Mouse (Mus musculus): Measurements from ENCODE around the gene Gipc3. TPM values are rescaled to one million over a fixed set of nuclear protein-coding genes. Genes with fewer than 3 reads are reported as not detected.

Gene Gipc3
- total and polyA plus RNA-seq, 2 experiments from 2014 or later, result not detected

DNA sequence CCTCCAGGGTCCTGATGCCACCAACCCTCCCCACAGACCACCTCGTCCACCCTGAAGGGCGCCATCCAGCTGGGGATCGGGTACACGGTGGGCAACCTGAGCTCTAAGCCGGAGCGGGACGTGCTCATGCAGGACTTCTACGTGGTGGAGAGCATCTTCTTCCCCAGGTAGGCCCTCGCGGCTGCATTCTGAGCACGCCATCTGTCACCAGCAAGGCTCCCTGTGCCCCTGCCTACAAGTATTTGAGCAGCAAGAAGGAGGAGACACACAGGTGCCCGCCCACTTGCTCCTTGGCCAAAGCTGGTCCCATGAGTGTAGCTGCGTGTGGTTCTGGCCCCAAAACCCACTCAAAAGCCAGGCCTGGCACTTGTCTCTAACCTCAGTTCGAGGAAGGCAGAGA is 37.4 kb downstream of the Gipc3 start:
- H3K9ac ChIP-seq, result no peak overlapping the region
- ATAC-seq (no peak), DNase-seq (no peak)
- no peak for TF ChIP-seq CTCF (IDR thresholded peaks at IDR 0.05; ENCODE audit: low read depth)
- H3K4me2 ChIP-seq (ENCODE audit: low read depth), result no peak overlapping the region
- no peak overlapping the region for H3K27ac ChIP-seq (ENCODE audit: low read depth, low read length)
- H3K9me3 ChIP-seq (ENCODE audit: low read length), result no peaks in the 10 kb centered on the region
- H3K4me3 ChIP-seq (ENCODE audit: low read depth, low read length), result no peak overlapping the region
- no peaks in the 10 kb centered on the region; the same call in 1 of the 2 replicates for H3K4me1 ChIP-seq (ENCODE audit: insufficient read depth)
- 93% methylated on average over 14 of the region's 14 CpGs for WGBS
- H3K27me3 ChIP-seq (ENCODE audit: insufficient read depth, low read length), result no peaks in the 10 kb centered on the region
- peaks cover 56% of the 10 kb centered on the region for H3K36me3 ChIP-seq (ENCODE audit: insufficient read depth)

DNA sequence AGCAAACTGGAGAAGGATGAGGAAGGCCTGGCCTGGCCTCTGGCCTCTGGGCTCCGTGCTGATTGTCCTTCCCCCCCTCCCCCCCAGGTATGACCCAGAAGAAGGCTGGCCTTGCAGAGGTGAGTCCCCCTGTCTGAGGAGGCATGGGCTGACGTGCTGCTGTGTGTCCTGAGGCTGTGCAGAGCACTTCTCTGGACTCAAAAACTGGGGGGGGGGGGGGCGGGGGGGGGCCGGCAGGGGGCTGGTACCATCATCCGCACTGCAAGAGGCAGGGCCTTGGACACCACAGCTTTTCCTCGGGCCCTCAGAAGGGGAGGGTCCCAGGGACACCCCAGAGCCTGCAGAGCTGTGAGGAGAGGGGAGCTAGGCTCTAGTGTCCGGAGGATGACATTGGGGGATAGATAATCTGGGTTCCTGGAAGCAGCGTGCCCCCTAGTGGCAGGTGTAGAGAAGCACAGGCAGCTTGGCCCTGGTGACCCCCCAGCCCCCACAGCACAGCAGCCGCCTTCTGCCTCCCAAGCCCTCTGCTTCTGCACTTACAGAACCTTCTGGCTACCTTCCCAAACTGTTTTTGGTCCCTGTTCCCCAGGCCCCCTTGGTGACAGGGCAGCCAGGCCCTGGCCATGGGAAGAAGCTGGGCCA is 38.3 kb downstream of the Gipc3 start:
- Histone ChIP-seq H3K36me3 (ENCODE audit: insufficient read depth) (peaks cover 46% of the 10 kb centered on the region), H3K27ac (ENCODE audit: low read depth, low read length) (no peak overlapping the region), H3K4me1 (ENCODE audit: insufficient read depth) (no peaks in the 10 kb centered on the region; the same call in 1 of the 2 replicates), H3K4me3 (ENCODE audit: low read depth, low read length) (no peak overlapping the region), H3K9ac (no peak overlapping the region), H3K9me3 (ENCODE audit: low read length) (no peaks in the 10 kb centered on the region), H3K27me3 (ENCODE audit: insufficient read depth, low read length) (no peaks in the 10 kb centered on the region), H3K4me2 (ENCODE audit: low read depth) (no peak overlapping the region)
- WGBS, result 29% methylated on average over 7 of the region's 9 CpGs
- TF ChIP-seq CTCF (IDR thresholded peaks at IDR 0.05; ENCODE audit: low read depth), result peak; percentile 74
- ATAC-seq, result peak; percentile 28; the same call in 1 of the 2 replicates
- no peak for DNase-seq

DNA sequence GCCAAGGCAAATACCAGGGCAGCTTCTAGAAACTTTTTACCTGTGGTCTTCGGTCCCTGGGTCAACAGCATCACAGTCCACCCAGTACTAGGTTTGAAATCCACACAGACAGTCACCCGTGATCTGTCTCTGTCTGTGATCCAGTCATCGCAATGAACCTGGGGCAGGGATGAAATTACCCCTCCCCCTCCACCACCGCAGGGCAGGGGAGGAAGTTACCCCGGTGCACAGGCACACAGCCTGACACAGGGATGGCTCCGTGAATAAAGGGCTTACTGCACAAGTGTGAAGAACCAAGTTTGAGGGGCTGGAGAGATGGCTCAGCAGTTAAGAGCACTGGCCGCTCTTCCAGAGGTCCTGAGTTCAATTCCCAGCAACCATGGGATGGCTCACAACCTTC is 39.3 kb downstream of the Gipc3 start:
- 0 out of 2 replicates have a peak overlapping the region, but pooled peaks have one; percentile 14 for H3K9ac ChIP-seq
- peaks cover 37% of the 10 kb centered on the region for H3K36me3 ChIP-seq (ENCODE audit: insufficient read depth)
- no peaks in the 10 kb centered on the region; the same call in 1 of the 2 replicates for H3K4me1 ChIP-seq (ENCODE audit: insufficient read depth)
- no peaks in the 10 kb centered on the region for H3K9me3 ChIP-seq (ENCODE audit: low read length)
- no peak for ATAC-seq
- no peaks in the 10 kb centered on the region for H3K27me3 ChIP-seq (ENCODE audit: insufficient read depth, low read length)
- no peak overlapping the region for H3K4me2 ChIP-seq (ENCODE audit: low read depth)
- no peak for TF ChIP-seq CTCF (IDR thresholded peaks at IDR 0.05; ENCODE audit: low read depth)
- 78% methylated on average over 7 of the region's 7 CpGs for WGBS
- H3K4me3 ChIP-seq (ENCODE audit: low read depth, low read length), result no peak overlapping the region
- no peak for DNase-seq
- H3K27ac ChIP-seq (ENCODE audit: low read depth, low read length), result no peak overlapping the region

- no peak for TF ChIP-seq CTCF (IDR thresholded peaks at IDR 0.05; ENCODE audit: low read depth)
- Histone ChIP-seq H3K27me3 (ENCODE audit: insufficient read depth, low read length) (no peaks in the 10 kb centered on the region), H3K4me2 (ENCODE audit: low read depth) (peak overlapping the region; percentile 10; the same call in 1 of the 2 replicates), H3K9ac (peak overlapping the region; percentile 14; the same call in 1 of the 2 replicates), H3K36me3 (ENCODE audit: insufficient read depth) (peaks cover 32% of the 10 kb centered on the region), H3K4me3 (ENCODE audit: low read depth, low read length) (no peak overlapping the region), H3K9me3 (ENCODE audit: low read length) (no peaks in the 10 kb centered on the region), H3K27ac (ENCODE audit: low read depth, low read length) (peak overlapping the region; percentile 67), H3K4me1 (ENCODE audit: insufficient read depth) (no peaks in the 10 kb centered on the region; the same call in 1 of the 2 replicates)
- no peak for ATAC-seq
- WGBS, result 78% methylated on average over 10 of the region's 10 CpGs
- no peak for DNase-seq
These were observed 39.8 kb downstream of the Gipc3 start for GRCm38 (mm10) chr10:81303258-81303657.

DNA sequence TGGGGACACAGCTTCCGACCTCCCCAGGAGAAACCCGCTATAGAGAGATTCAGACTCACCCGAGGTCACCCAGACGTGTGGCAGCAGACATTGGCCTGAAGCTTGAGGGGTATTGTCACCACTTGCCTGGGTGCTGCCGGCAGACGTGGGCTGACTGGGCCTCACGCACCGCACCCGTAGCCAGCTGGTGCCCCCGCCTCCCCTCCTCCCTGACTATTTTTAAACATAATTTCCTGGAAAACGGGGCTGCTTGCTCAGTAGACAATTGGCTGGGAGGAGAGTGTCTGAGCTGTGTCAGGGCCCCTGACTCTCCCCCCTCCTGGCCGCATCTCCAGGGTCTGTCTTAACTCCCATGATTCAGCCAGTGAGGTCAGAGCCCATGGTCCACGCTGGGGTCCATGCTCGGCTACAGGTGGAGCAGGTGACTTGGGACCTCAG is 40.3 kb downstream of the Gipc3 start:
- Histone ChIP-seq H3K4me3 (ENCODE audit: low read depth, low read length) (no peak overlapping the region), H3K9me3 (ENCODE audit: low read length) (no peaks in the 10 kb centered on the region), H3K27ac (ENCODE audit: low read depth, low read length) (peak overlapping the region; percentile 67), H3K4me2 (ENCODE audit: low read depth) (peak overlapping the region; percentile 10; the same call in 1 of the 2 replicates), H3K9ac (no peak overlapping the region), H3K36me3 (ENCODE audit: insufficient read depth) (peaks cover 28% of the 10 kb centered on the region), H3K4me1 (ENCODE audit: insufficient read depth) (no peaks in the 10 kb centered on the region; the same call in 1 of the 2 replicates), H3K27me3 (ENCODE audit: insufficient read depth, low read length) (no peaks in the 10 kb centered on the region)
- TF ChIP-seq CTCF (IDR thresholded peaks at IDR 0.05; ENCODE audit: low read depth), result no peak
- DNase-seq (no peak), ATAC-seq (peak; percentile 36)
- WGBS, result 55% methylated on average over 14 of the region's 14 CpGs

- Histone ChIP-seq H3K4me1 (ENCODE audit: insufficient read depth) (no peaks in the 10 kb centered on the region; the same call in 1 of the 2 replicates), H3K9me3 (ENCODE audit: low read length) (no peaks in the 10 kb centered on the region), H3K36me3 (ENCODE audit: insufficient read depth) (peaks cover 22% of the 10 kb centered on the region), H3K27ac (ENCODE audit: low read depth, low read length) (peak overlapping the region; percentile 66), H3K4me3 (ENCODE audit: low read depth, low read length) (no peak overlapping the region), H3K9ac (peak overlapping the region; percentile 10; the same call in 1 of the 2 replicates), H3K4me2 (ENCODE audit: low read depth) (no peak overlapping the region), H3K27me3 (ENCODE audit: insufficient read depth, low read length) (no peaks in the 10 kb centered on the region)
- TF ChIP-seq CTCF (IDR thresholded peaks at IDR 0.05; ENCODE audit: low read depth), result no peak
- WGBS, result 50% methylated on average over 4 of the region's 4 CpGs
- ATAC-seq, result no peak
- no peak for DNase-seq
These were observed 40.8 kb downstream of the Gipc3 start for GRCm38 (mm10) chr10:81302288-81302687.

- ATAC-seq, result no peak
- H3K36me3 ChIP-seq (ENCODE audit: insufficient read depth), result peaks cover 13% of the 10 kb centered on the region
- no peak overlapping the region for H3K9ac ChIP-seq
- H3K4me2 ChIP-seq (ENCODE audit: low read depth), result no peak overlapping the region
- no peak overlapping the region for H3K27ac ChIP-seq (ENCODE audit: low read depth, low read length)
- H3K27me3 ChIP-seq (ENCODE audit: insufficient read depth, low read length), result no peaks in the 10 kb centered on the region
- no peaks in the 10 kb centered on the region for H3K9me3 ChIP-seq (ENCODE audit: low read length)
- no peak for DNase-seq
- 81% methylated on average over 9 of the region's 9 CpGs for WGBS
- no peak for TF ChIP-seq CTCF (IDR thresholded peaks at IDR 0.05; ENCODE audit: low read depth)
- no peaks in the 10 kb centered on the region; the same call in 1 of the 2 replicates for H3K4me1 ChIP-seq (ENCODE audit: insufficient read depth)
- H3K4me3 ChIP-seq (ENCODE audit: low read depth, low read length), result no peak overlapping the region
These were observed 41.7 kb downstream of the Gipc3 start for GRCm38 (mm10) chr10:81301321-81301720.

All from forebrain, postnatal 0 days (tissue).